Mouse (Mus musculus): ENCODE results near the gene Dgki.

DNA sequence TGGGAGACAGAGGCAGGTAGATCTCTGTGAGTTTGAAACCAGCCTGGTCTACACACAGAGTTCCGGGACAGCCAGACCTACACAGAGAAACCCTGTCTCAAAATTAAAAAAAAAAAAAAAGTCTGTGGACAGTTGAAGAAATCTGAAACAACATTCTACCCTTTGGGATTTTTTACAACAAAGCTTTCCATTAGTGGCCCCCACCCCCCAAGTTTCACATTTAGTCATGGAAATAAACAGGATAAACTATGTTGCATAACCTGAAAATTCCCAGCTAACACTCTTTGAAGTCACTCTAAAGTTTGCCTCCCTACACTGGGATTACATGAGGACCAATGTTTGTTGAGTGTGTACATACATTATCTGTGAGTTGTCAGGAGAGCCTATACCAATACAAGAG lies 461.2 kb downstream of the Dgki start:
- TF ChIP-seq TCF12 (IDR thresholded peaks at IDR 0.05; ENCODE audit: low read depth, low read length) (no peak), CTCF (IDR thresholded peaks at IDR 0.05 in 2 of 3, conservative IDR thresholded peaks at IDR 0.05 in 1 of 3; ENCODE audit: control insufficient read depth in 1 of 3, insufficient read depth in 1 of 3, low read depth in 2 of 3, low read length in 3 of 3, poor library complexity in 1 of 3, severe bottlenecking in 1 of 3) (no peak), MEF2A (IDR thresholded peaks at IDR 0.05; ENCODE audit: extremely low read depth, insufficient replicate concordance, low read depth, low read length, poor library complexity, severe bottlenecking) (no peak), POLR2AphosphoS2 (IDR thresholded peaks at IDR 0.05; ENCODE audit: low read length) (no peak), MAZ (IDR thresholded peaks at IDR 0.05; ENCODE audit: low read depth, low read length) (no peak), RCOR1 (IDR thresholded peaks at IDR 0.05; ENCODE audit: low read depth, low read length) (no peak), POLR2A (IDR thresholded peaks at IDR 0.05; ENCODE audit: control insufficient read depth in 1 of 2, insufficient read depth in 1 of 2, low read depth in 1 of 2, low read length in 2 of 2, poor library complexity in 1 of 2) (no peak), BHLHE40 (IDR thresholded peaks at IDR 0.05; ENCODE audit: borderline replicate concordance, low read depth, low read length) (no peak), MXI1 (IDR thresholded peaks at IDR 0.05; ENCODE audit: low read depth, low read length) (no peak), USF1 (IDR thresholded peaks at IDR 0.05; ENCODE audit: low read depth, low read length) (no peak)
